Mouse (Mus musculus) CD4-positive naive resting alpha-beta T cell, adult 57 days (primary cell): ENCODE measurements around the gene BC049352. TPM values are rescaled to one million over a fixed set of nuclear protein-coding genes. Genes with fewer than 3 reads are reported as not detected.

Experiments used
- total RNA-seq: library from RNA; stranded (reverse); gene quantifications from one replicate; pipeline ENCODE4 v1.2.4, GENCODE M21; 2023

The BC049352 gene
- total RNA-seq: not detected

DNA sequence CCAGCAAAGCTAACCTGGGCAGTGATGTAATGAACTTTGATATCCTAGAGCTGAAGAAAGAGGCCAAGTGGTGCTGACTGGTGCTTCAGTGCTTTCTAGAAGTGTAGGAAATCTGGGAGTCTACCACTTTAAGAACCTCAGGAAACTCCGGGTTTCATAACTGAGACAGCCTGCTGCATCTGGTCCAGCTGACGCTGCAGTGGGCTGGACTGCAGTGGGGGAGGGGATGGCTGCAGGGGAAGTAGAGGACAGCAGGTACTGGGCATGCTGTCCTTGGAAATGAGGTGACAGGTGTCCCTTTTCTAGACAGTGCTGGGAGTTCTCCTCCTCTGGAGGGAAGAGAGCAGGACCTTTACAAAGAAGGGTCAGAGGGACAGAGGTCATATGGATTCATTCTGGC is at the start of gene BC049352:
Gene BC049352, plus strand, starts transcription at position 238 of the 400 bp plus-strand sequence.

DNA sequence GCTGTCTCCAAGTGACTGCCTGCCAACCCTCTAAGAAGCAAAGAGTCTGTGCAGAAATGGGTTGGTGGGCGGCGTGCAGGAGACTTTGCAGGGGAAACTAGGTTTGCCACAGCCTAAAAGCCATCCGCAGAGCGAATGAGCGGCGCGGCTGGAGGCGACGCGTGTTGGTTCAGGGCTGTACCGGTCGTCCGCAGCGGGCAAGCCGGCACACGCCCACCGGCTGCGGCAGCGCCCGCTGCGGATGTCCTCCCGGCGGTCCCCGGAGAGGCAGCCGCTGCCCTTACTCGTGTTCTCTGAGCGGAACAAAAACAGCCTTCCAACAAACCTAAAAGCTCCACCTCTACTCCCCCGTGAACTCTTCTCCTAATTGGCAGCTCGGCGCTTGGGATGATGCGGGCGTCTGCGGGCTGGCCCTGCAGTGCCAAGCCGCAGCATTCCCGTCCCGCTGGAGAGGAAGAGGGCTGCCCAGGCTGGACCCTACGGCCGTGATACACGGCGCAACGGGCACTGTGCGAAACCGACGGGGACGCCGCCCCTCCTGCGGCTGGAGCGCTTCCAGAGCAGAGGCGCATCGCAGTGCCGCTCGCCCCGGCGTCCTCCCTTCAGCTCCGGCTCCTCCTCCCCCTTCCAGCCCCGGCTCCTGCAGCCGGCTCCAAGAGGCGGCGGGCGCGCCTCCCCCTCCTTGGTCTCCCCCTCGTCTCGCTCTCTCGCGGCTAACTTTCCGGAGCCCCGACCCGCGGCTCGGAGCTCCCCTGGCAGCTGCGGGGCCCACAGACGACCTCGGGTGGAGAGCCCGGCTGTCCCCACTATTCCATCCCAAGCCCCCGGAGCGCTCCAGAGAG is 43.4 kb upstream of the BC049352 start, which contains the start of gene Scn4b:
Gene Scn4b, plus strand, starts transcription at position 205 of the 842 bp plus-strand sequence.

DNA sequence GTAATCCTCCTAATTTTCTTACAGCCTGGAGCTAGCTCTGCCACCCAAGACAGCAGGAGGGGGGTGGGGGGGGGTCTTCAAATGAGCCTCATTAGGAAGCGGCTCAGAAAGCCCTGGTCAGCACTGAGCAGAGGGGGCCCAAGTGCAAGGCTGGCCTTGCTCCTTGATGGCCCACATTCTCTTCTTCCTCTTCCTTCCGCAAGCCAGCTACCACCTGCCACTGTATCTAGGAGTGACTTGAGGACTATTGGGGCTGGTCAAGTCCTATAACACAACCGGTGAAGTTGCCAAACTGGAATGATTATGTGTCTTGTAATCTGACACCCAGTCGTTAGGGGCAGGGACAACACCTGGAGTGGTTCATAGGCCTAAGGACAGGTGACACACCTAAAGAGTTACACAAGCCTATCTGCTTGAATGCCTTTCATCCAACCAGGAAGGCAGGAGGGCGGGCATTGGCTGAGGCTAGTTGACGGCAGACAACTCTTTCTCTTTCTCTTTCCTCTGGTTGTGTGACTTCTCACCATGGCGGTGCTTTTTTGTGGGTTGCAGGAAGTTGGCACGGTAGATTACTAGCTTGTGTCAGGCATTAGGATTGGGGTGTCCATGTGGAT is 22.1 kb downstream of the BC049352 start, which contains the start of gene Tmprss4:
Gene Tmprss4, minus strand, starts transcription at position 296 of the 614 bp plus-strand sequence.

DNA sequence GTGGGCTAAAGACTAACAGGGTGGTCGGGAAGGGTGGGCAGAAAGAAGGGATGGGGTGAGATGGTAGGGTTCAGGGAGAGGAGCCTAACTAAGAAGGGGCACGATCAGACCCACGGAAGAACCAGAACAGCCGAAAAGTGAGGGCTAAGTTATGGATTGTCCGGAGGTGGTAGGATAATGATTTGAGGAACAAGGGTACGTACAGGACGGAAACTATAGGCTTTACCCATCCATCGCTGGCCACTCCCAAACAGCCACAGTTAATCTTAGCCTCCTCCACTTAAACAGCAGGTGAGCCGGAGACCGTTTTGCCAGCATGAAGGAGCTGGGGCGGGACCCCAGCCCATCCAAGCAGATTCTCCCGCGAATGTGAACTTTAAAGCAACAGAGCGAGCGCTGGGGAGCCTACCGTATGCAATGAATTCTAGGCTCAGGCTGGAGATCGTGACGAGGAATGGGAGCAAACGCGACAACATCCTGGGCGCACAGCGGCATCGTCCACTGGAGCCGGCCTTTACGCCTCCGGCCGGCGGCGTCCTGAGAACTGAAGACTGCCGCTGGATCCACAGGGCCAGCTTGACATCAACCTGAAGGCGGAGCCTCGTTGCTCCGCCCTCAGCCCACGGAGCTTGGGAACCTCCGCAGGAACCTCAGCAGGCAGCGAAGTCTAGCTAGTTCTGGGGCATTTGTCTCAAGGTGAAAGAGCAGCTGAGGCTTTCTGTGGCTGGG is 87.0 kb downstream of the BC049352 start, which contains the start of gene Il10ra:
Gene Il10ra, minus strand, starts transcription at position 553 of the 729 bp plus-strand sequence.

Other genes starting within 250 kb of the BC049352 start
- 118 TPM for gene Ube4a, start 216.4 kb upstream of the BC049352 start, total RNA-seq
- gene Cd3g, start 201.6 kb upstream of the BC049352 start, total RNA-seq: 487 TPM
- gene Cd3d, start 200.2 kb upstream of the BC049352 start, total RNA-seq: 428 TPM
- 844 TPM for gene Cd3e, start 172.4 kb upstream of the BC049352 start, total RNA-seq
- 0.41 TPM for gene Mpzl2, start 142.2 kb upstream of the BC049352 start, total RNA-seq
- 16.9 TPM for gene Mpzl3, start 126.8 kb upstream of the BC049352 start, total RNA-seq
- 9.7 TPM for gene Jaml, start 102.8 kb upstream of the BC049352 start, total RNA-seq
- 0.27 TPM for gene Scn2b, start 64.2 kb upstream of the BC049352 start, total RNA-seq
- gene Scn4b, start 43.6 kb upstream of the BC049352 start, total RNA-seq: 0.12 TPM
- not detected for gene Tmprss4, start 22.1 kb downstream of the BC049352 start, total RNA-seq
- gene Il10ra, start 87.1 kb downstream of the BC049352 start, total RNA-seq: 24.9 TPM
- gene Tmprss13, start 137.1 kb downstream of the BC049352 start, total RNA-seq: not detected
- gene Fxyd6, start 188.2 kb downstream of the BC049352 start, total RNA-seq: not detected
- gene Fxyd2, start 217.7 kb downstream of the BC049352 start, total RNA-seq: not detected
- not detected for gene Dscaml1, start 244.6 kb downstream of the BC049352 start, total RNA-seq